Mouse (Mus musculus) regulatory T cell (primary cell): ENCODE measurements around the gene Pex14.
"Not testable (repeated sequence)": the region's sequence is repeated elsewhere in the genome, so short reads cannot be mapped to it uniquely, and the experiment has no call there.

Experiments
- in situ Hi-C: fragments of 300-600 bp; cut with MboI, MseI; formaldehyde crosslinking; loops from one replicate; pipeline ENCODE4 v1.15.1; 2025; ENCODE audit warnings: high pct_unique_total_duplicates

Pex14 gene

DNA sequence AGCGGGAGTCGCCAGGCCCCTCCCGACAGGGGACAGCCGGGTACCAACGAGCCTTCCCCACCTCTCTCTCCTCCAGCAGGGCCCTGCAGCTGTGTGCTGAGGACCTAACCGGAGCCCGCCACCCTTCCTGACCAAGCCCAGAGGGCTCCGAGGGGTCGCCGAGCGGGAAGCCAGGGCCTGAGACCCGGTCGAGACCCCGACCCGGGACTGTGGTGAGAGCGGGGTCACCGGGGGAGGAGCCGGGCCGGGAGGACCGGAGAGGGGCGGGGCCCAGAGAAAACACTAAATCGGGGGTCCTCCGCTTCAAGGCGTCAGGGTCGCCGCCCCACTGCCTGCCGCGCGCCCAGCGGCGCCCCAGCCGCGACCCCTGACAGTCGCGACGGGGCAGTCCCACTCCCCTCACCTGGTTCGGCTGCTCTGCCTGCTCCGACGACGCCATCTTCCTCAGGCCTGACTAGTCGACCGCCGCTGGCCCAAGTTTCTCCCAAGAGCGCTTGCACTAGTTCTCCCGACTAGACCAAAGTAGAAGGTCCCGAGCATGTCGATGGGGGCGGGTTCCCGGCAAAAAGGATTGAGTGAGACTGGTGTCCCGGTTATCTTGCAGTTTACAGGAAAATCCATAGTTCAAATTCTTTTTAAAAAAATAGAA, at the start of gene Pex14:
Gene Pex14, minus strand, starts transcription at position 508 of the 649 bp plus-strand sequence.
- in situ Hi-C loops = no loop called here

DNA sequence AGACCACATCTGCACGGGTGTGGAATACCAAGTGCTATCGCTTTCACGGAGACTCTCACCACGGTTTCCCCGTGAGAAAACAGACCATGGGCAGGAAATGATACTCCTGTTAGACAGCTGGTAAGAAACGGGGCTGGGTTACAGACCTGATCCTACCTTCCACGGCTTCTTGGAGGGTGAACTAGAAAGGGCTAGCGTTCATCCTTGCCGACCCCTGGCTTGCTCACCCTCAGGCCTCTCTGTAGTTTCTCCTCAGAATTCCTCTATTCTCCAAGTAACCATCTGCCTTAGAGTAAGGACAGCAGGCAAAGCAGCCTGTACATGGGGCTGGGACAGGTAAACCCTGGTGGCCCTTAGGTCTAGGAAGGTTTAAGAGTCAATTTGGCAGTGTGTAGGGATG, 49.5 kb upstream of the Pex14 start:
- in situ Hi-C loops = no loop called here

DNA sequence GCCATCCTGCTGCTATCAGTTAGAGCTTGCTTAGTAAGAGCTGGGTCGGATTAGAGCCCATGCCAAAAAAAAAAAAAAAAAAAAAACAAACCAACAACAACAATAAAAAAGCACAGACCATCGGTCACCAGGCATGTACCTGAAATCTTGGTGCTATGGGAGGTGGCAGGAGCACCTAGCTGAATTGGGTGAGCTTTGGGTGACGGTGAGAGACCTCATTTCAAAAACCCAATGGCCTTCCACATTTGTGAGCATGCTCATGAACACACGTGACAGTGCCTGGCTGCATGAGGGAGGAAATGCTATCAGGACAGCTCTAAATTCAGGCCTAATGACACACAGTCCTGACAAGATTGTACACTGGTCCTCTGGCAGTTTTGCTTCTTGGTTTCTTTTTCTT, 48.4 kb upstream of the Pex14 start:
- in situ Hi-C loops = no loop called here

DNA sequence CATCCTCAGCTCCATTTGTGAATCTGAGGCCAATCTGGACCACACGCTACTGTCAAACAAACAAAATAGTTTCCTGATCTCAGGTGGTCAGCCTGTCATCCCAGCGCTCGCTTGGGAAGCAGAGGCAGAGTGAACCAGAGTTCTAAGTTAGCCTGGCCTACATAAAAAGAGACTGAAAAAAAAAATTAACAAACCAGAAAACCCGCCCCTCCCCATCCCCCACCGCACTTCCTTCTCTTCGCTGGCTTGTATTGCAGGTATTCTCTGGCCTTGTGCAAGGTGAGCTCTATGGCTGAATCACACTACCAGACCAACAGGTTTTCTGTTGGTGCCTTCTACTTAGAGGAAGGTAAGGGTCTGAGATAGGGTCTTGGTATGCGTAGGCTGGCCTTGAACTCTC, 47.9 kb upstream of the Pex14 start:
- in situ Hi-C loops = no loop called here

DNA sequence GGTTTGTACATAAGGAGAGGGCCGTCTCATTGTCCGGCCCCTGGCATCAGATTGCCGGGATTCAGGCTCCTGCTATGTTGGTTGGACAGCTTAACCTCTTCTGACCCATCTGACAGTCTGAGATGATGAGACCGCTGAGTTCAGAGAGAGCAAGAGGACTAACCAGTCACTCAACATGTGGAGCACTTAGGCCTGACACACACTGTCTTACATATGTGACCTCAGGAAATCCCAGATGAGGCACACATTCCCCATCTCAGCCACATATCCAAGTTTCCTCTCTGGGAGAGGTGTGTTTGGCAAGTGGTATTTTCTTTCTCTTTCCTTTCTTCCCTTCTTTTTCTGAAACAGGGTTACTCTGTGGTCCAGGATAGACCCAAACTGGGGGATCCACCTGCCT, 45.5 kb upstream of the Pex14 start:
- in situ Hi-C loops = no loop called here

DNA sequence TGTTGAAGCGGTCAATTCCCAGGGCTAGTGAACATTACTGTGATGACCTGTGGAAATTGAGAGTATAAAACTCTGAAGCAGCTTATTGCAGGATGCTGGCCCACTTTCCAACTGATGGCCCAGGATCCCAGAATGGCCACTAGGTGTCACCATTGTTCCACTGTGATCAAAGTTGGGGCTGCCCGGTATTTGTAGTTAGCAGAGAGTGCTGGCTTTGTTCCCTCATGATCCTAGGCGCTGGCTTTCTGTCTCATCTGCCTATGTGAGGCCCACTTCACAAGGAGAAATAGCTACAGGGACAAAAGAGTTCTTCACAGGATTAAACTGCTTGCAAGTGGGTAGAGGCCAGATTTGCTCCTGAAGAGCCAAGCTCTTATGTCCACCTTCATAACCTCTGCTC, 44.8 kb upstream of the Pex14 start:
- in situ Hi-C loops = loop anchor here (5.0 kb wide), 1 partner anchor 403 kb away; no protein-coding TSS in a partner anchor

DNA sequence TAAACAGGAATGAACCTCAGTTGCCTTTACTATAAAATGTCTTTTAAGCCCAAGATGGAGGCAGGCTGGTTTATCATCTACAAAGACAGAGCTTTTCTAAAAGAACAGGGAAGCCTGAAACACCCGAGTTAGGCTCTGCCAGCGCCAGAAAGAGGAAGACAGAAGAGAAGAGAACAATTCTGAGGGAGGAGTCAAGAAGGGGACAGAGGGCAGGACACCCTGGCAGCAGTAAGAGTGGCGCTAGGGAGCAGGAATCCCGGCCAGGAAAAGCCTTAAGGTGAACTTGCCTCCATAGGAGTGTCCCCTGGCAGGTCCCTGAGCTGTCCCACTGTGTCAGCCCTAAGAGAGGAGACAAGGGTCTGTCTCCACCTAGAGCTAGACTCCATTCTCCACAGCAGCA, 43.9 kb upstream of the Pex14 start:
- in situ Hi-C loops = loop anchor here (5.0 kb wide), 1 partner anchor 404 kb away; no protein-coding TSS in a partner anchor

DNA sequence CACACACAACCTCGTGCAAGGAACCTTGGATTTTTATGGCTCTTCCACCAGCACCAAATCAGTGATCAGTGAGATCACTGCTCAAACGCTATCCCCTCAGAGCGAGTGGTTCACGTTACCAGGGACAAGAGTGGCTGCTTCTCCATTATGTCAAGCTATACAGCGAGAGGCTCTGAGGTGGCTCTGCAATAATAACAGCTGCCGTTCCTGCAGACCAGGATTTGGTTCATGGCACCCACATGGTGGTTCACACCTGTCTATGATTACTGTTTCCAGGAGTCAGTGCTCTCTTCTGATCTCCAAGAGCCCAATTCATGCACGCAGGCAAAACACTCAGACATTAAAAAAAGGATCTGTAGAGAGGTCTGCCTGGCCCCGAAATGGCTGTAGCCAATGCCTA, 38.8 kb upstream of the Pex14 start:
- in situ Hi-C loops = no loop called here

DNA sequence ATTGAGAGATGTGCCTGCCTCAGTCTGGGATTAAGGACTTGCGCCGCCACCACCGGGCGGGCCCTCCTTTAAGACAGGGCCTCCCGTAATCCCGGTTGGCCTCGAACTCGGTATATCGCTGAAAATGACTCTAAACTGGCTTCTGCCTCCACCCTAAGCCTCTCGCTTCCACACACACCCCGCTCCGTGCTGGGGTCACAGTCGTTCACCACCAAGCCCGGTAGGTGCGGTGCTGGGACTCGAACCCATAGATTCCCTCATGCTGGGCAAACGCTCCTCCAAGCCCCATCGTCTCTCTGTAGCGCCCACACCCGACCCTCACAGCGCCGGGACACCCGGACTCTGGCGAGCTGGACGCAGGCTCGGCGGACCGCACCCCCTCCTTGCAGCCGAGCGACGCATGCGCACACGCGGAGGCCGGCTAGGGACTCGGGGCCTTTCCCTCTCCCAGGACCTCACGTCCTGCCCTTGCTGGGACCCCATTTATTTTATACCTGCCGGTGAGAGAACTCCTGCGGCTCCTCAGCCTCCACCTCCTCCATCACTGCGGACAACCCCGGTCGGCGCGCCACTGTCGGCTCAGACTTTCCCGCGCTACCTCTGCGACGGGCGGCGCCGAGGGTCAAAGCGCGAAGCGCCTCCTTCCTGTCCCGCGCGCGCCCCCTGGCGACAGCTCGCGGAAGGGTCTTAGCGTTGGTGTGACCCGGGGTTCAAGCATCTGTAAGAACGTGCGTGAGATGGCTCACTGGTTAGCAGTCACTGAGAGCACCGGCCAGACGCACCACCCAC, 37.5 kb upstream of the Pex14 start, which contains the start of gene Cenps:
Gene Cenps, minus strand, starts transcription at position 648 of the 789 bp plus-strand sequence.
- in situ Hi-C loops = no loop called here

DNA sequence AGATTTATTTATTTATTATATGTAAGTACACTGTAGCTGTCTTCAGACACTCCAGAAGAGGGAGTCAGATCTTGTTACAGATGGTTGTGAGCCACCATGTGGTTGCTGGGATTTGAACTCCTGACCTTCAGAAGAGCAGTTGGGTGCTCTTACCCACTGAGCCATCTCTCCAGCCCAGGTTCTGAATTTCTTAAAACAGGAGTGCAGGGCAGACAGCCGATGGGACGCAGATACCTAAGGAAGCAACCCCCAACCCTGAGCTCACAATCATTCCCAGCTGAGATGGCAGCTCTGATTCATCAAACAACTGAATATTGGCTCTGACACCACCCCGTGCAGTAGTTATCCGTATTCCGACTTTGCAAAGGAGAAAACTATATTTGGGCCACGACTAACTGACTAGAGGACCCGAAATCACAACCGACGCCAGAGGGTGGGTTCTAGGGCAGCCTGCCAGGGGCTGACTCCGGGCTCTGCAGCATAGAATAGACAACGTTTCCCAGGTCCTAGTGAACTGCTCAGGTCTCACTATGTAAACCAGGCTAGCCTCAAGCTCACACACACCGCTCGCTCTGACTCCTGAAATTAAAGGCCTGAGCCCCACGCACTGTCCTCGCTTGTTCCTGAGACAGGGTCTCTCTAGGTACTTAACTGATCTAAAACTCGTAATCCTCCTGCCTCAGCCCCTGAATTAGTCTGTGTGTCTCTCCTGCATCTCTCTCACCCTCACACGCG, 36.6 kb upstream of the Pex14 start:
- in situ Hi-C loops = no loop called here

DNA sequence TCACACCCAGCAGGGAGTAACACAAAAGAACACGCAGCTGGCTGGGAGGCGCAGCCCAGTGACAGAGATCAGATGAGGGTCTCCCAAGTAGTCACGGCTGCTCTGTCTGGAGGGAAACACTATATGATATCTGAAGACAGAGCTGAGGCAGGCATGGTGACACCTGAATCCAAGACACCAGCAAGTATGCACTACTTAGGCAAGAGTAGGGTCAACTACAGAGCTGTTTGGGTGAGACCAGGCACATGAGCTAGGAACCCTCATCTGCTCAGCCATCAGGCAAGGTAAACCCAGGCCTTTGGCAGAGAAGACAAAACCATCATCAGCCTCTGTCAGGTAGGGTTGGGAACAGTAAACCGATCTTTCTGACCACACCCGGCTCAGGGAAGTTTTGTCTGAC, 33.7 kb upstream of the Pex14 start:
- in situ Hi-C loops = no loop called here

DNA sequence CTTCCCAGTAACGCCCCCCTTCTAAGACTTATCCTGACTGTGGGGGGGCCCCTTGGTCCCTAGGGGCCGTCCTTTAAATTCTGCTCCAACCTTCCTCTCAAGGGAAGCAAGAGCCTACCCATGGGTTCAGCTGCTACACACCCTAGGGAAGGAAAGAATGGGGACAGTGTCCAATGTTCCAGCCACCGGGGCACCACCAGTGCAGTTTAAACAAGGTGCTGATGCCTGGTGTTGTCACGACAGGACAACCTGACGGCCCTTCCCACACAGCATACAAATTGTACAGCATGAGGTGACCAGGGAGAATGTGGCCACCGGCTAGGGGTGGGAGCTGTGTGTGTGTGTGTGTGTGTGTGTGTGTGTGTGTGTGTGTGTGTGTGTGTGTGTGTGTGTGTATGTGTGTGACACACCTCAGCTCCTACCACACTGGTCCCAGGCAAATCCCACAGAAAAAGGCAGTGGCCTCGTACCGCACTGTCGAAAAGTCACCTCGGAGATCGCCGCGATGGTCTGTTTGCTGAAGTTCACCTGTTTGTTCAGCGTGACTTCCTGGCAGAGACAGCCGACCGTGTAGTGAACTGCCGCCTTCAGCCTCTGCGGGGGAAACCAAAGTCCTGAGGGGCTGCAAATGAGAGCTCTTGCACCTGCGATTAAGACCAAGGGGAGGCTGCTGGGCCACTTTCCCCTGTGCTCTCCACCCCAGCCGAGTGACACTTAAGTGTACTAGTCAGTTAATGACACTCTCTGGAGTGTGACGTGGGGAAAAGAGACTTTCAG, 32.3 kb upstream of the Pex14 start:
- in situ Hi-C loops = no loop called here

DNA sequence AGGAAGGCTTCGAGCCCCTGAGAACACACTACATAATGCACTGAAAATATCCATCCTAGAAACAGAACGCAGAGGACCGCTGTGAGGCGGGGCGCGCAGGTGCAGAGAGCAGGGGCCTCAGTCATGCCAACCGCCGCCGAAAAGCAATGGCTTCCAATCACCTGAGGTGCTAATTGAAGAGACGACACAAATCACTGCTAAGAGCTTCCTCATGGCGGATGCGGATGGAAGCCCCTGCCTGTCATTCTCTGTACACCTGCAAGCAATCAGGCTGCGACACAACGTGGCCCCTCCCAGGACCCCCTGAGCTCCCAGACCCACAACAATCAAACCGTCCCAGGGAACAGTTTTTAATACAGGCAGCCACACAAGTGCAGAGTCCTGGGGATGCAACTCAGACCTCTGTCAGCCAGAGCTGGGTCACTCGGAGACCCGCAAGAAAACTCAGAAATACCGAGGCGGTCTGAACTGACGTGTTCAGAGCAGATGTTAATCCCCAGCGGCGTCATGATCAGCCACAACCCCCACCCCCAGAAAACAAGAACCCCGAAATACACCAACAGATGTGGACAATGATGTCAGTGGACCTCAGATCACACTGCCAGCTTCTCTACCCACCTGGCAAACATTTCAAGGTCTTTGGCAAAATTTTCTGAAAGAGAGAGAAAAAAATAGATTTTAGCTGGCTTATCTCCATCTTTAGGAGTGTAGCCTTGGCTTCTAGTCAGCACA, 31.5 kb upstream of the Pex14 start:
- in situ Hi-C loops = no loop called here

DNA sequence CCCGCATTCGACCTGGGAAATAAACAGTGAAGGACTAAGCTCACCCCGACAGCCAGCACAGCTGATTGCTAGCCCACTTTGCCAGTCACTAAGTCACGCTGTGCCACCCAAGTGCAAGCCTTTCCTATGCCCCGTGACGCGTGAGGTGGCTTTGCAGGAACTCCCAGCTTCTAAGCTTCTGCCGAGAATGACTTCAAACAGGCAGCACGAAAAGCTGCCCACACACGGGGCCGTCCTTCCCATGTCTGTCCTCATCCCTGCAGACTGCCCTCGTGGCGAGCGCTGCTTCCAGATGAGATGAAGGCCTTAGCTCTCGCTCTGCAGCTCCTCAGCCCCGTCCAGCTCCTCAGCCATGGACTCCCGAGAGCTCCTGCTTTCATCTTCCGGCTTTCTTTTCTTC, 28.8 kb upstream of the Pex14 start:
- in situ Hi-C loops = no loop called here

DNA sequence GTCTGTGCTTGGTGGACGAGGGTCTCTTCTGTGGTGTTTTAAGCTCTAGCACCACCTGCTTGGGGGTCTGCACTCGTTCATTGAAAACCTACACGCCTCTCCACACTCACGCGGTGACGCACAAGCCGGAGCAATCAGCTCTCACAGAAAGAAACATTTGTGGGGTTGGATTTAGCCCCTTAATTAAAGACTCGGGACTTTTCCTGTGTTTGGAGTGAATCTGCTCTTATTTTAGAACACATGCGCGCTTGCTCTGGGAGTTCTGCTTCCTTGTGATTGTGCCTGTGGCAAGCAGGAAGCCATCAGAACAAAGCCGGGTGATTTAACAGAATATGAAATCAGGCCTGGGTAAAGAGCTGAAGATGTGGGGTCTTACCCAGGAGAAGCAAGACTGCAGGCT, 27.0 kb upstream of the Pex14 start, which contains the start of gene Cort:
Gene Cort, minus strand, starts transcription at position 101 of the 400 bp plus-strand sequence.
- in situ Hi-C loops = no loop called here

DNA sequence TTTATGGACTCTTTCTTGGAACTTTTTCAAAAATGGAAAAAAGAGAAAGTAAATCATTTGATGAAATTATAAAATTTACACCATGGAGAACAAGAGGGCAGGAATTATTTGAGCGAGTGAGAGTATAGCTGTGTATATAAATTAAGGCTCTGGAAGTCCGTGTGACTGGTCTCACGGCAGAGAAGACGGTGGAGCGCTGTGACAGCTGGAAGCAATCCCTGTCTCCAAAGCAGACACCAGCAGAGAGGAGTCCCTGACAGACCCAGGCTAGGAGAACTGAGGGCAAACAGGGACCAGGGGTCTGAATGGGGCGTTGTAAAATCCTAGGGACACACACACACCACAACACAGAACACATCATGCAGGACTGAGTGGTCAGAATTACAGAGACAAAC, 26.4 kb upstream of the Pex14 start:
- in situ Hi-C loops = no loop called here

DNA sequence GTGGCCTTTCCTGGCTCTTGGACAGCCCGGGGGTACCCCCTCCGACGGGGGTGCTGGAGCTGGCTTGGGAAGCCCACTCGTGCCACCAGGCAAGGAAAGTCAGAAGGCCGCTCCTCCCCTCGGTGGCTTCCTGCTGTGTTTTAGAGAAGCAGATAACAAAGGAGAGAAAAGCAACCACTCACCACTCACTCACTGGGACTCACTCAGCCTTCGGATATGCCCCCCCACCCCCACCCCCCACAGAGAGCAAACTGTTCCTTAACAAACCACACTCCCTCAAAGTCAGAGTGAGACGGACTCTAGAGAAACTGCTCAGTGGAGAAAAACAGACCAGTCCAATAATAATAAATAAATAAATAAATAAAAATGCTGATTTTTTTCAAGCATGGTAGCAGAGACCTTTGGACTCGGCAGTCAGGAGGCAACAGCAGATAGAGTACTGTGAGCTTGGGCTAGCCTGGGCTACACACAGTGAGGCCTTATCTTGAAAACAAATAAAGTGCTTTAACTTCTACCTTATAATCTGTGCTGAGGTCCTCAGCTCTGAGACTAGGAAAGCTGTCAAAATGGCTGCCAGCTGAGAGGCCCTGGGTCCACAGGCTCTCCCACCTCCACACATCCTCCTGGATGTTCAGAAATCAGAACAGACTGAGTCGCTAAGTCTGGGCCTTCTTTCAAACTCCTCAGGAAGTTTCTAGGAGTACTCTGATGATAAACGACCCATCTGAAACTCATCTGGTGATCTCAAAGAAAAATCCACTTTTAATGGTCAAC, 25.9 kb upstream of the Pex14 start:
- in situ Hi-C loops = no loop called here

DNA sequence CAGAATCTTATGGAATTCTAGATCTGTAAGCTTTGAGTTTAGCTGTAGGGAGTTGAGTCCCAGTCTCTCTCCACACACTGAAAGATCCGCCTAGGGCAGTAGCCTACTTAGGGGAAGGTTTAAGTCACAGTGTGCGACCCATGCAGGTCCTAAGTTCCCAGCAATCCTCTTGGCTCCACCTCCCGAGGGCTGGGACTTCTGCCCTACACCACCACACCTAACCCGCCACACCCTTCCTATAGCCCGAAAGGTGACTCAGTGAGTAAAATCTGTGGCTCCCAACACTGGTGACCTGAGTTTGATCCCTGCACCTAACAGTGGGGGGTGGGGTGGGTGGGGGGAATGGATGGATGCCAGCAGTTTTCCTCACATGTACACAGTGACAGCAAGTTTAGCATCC, 23.8 kb upstream of the Pex14 start:
- in situ Hi-C loops = no loop called here

DNA sequence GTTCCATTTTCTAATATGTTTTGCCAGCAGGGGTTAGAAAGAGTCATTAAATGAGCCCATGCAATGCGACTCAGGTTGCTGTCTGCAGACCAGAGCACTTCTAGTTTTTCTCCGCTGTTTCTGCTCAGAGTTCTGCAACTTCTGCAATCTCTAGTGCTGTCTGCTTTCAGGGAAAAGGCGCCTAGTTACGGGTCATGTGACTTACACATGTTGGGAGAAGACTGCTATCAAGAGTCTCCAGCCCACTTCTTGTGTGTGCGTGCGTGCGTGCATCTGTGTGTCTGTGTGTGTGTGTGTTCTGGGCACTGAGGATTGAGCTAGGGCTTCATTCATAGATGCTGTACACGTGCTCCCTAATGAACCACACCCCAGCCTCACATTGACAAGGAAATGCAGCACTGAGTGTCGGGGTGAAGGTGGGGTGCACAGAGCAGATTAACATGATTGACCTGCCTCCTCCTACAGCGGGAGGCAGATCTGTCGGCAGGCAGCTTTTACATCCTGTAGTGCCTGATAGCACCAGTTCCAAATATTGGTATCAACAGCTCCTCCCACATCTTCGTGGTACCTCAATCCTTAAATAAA, 20.4 kb upstream of the Pex14 start:
- in situ Hi-C loops = not testable (repeated sequence)
